Mouse (Mus musculus): ENCODE measurements around the gene Hddc2.

DNA sequence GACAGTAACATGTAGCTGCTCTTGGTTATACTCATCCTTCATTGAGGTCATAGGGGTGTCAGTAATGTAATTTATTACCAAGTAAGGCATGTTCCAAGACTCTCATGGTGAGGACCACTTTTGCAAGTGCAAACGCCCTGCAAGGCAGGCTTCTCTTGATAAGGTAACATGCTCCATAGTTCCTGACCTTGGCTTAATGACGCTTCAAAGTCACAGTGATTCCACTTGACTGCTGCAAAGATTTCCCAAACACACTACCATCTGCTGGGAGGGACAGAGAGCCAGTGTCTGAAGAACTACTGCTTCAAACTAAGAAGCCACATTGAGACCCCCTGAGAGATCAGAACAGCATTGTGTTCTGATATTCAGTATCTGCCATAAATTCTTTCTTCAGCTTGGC lies 40.4 kb upstream of the Hddc2 start:
- no peak for TF ChIP-seq CTCF (conservative IDR thresholded peaks at IDR 0.05; ENCODE audit: insufficient read depth, insufficient read length, low read depth, low read length)
- no peak for TF ChIP-seq POLR2A (IDR thresholded peaks at IDR 0.05; ENCODE audit: low read depth, low read length)
